Mouse (Mus musculus): Measurements from ENCODE around the gene Ddb2.

- TF ChIP-seq POLR2A (IDR thresholded peaks at IDR 0.05; ENCODE audit: insufficient read depth, low read depth, low read length) (no peak), CTCF (IDR thresholded peaks at IDR 0.05) (no peak)
Measured at GRCm38 (mm10) chr2:91186208-91186607, 50.6 kb downstream of the Ddb2 start.

Measured in heart, adult 2 months (tissue).